Mouse (Mus musculus) frontal cortex, adult (tissue): ENCODE results near the gene Asna1.

Source experiments
- ATAC-seq: cut with Nextera tagmentation; 2 replicates; pipeline ENCODE4 v1.9.2; 2017; ENCODE audit warnings: mild to moderate bottlenecking, moderate library complexity, mixed read lengths; ENCODE audit not compliant: low TSS enrichment

Asna1 gene

GRCm38 (mm10) chr8:85025098-85025932, at the start of gene Asna1:
Gene Asna1, minus strand, starts transcription at chr8:85025281.
- ATAC-seq: peak; percentile 91

GRCm38 (mm10) chr8:85074617-85075016, 49.5 kb upstream of the Asna1 start:
- no peak for ATAC-seq

- no peak for ATAC-seq
These were observed 49.1 kb upstream of the Asna1 start for GRCm38 (mm10) chr8:85074167-85074566.

GRCm38 (mm10) chr8:85073041-85073612, 48.0 kb upstream of the Asna1 start:
- ATAC-seq: no peak

GRCm38 (mm10) chr8:85072364-85072929, 47.4 kb upstream of the Asna1 start:
- peak; percentile 10; the same call in 1 of the 2 replicates for ATAC-seq

GRCm38 (mm10) chr8:85071514-85072281, 46.6 kb upstream of the Asna1 start, which contains the start of gene Dhps:
Gene Dhps, plus strand, starts transcription at chr8:85071757.
- peak; percentile 77 for ATAC-seq

GRCm38 (mm10) chr8:85071041-85071440, 46.0 kb upstream of the Asna1 start:
- ATAC-seq: no peak

- ATAC-seq: no peak
These were observed 42.9 kb upstream of the Asna1 start, which contains the start of gene Gm5741 for GRCm38 (mm10) chr8:85067982-85068381. Gene Gm5741, minus strand, starts transcription at chr8:85067982.

- no peak for ATAC-seq
These were observed 42.1 kb upstream of the Asna1 start for GRCm38 (mm10) chr8:85067155-85067554.

GRCm38 (mm10) chr8:85065213-85065612, 40.1 kb upstream of the Asna1 start:
- ATAC-seq: no peak

GRCm38 (mm10) chr8:85062603-85063002, 37.5 kb upstream of the Asna1 start:
- ATAC-seq: no peak

GRCm38 (mm10) chr8:85059879-85060616, 35.0 kb upstream of the Asna1 start, which contains the start of gene Fbxw9:
Gene Fbxw9, plus strand, starts transcription at chr8:85060055.
- ATAC-seq: peak; percentile 84

GRCm38 (mm10) chr8:85057367-85057766, 32.3 kb upstream of the Asna1 start:
- no peak for ATAC-seq

- ATAC-seq: no peak
These were observed 18.5 kb upstream of the Asna1 start for GRCm38 (mm10) chr8:85043619-85044018.

- peak; percentile 21; the same call in 1 of the 2 replicates for ATAC-seq
These were observed 12.8 kb upstream of the Asna1 start for GRCm38 (mm10) chr8:85037681-85038531.

- no peak for ATAC-seq
These were observed 12.2 kb upstream of the Asna1 start for GRCm38 (mm10) chr8:85037366-85037680.

- ATAC-seq: peak; percentile 64
These were observed 11.8 kb upstream of the Asna1 start, which contains the start of gene Tnpo2 for GRCm38 (mm10) chr8:85036718-85037365. Gene Tnpo2, plus strand, starts transcription at chr8:85036915.

GRCm38 (mm10) chr8:85036381-85036717, 11.3 kb upstream of the Asna1 start:
- no peak for ATAC-seq

- no peak for ATAC-seq
These were observed 10.7 kb upstream of the Asna1 start for GRCm38 (mm10) chr8:85035728-85036310.
